Mouse (Mus musculus) ES-Bruce4 (cell line): ENCODE measurements at regions not wholly inside any gene's neighbourhood (a gene's known extent, or its start where the extent isn't known, plus 50 kb on each side); places are given as distances from the start of the nearest gene placed in this dataset.
"Not testable (repeated sequence)": the region's sequence is repeated elsewhere in the genome, so short reads cannot be mapped to it uniquely, and the experiment has no call there.

Experiments used
- H3K27ac ChIP-seq: 2 replicates; pipeline ENCODE4 v1.5.1; 2012; ENCODE audit warnings: low read length, inconsistent platforms; ENCODE audit not compliant: insufficient read depth
- H3K27me3 ChIP-seq: 2 replicates; pipeline ENCODE4 v1.6.1; 2012; ENCODE audit warnings: mild to moderate bottlenecking, low read length, inconsistent platforms; ENCODE audit not compliant: control insufficient read depth, poor library complexity, insufficient read depth, severe bottlenecking
- H3K36me3 ChIP-seq: 2 replicates; pipeline ENCODE4 v1.6.1; 2012; ENCODE audit warnings: inconsistent platforms, mild to moderate bottlenecking, low read length, moderate library complexity; ENCODE audit not compliant: control insufficient read depth, poor library complexity, insufficient read depth, severe bottlenecking
- H3K4me1 ChIP-seq: one replicate; pipeline ENCODE4 v1.8.1; 2011; ENCODE audit warnings: low read length; ENCODE audit not compliant: control insufficient read depth, insufficient read depth
- H3K4me3 ChIP-seq: 2 replicates; pipeline ENCODE4 v1.5.1; 2011; ENCODE audit warnings: low read depth, mild to moderate bottlenecking, low read length
- H3K9ac ChIP-seq: 2 replicates; pipeline ENCODE4 v1.6.1; 2012; ENCODE audit warnings: low read depth, mild to moderate bottlenecking, inconsistent platforms; ENCODE audit not compliant: poor library complexity, severe bottlenecking
- H3K9me3 ChIP-seq: replicated peaks from 2 replicates; pipeline ENCODE4 v1.6.1; 2012; ENCODE audit warnings: mild to moderate bottlenecking, low read length, inconsistent platforms; ENCODE audit not compliant: control insufficient read depth, poor library complexity, insufficient read depth, severe bottlenecking
- CTCF ChIP-seq: IDR thresholded peaks from one replicate; pipeline ENCODE4 v1.8.1; 2011; ENCODE audit warnings: low read depth, low read length
- EP300 ChIP-seq: IDR thresholded peaks from 2 replicates; pipeline ENCODE4 v1.6.1; 2011; ENCODE audit warnings: low read depth, low read length; ENCODE audit not compliant: insufficient read depth
- POLR2A ChIP-seq: IDR thresholded peaks from one replicate; pipeline ENCODE4 v1.8.1; 2011; ENCODE audit warnings: low read length; ENCODE audit not compliant: insufficient read depth

- Histone ChIP-seq H3K4me1 (no peaks in the 10 kb centered on the region), H3K27me3 (no peaks in the 10 kb centered on the region; the same call in 1 of the 2 replicates), H3K36me3 (no peaks in the 10 kb centered on the region), H3K27ac (no peak overlapping the region), H3K9me3 (no peaks in the 10 kb centered on the region), H3K4me3 (no peak overlapping the region), H3K9ac (no peak overlapping the region)
- no peak for TF ChIP-seq EP300
- no peak for TF ChIP-seq POLR2A
- no peak for TF ChIP-seq CTCF
These were observed 293.1 kb upstream of the Pdzrn3 start for GRCm38 (mm10) chr6:101670770-101671169.

DNA sequence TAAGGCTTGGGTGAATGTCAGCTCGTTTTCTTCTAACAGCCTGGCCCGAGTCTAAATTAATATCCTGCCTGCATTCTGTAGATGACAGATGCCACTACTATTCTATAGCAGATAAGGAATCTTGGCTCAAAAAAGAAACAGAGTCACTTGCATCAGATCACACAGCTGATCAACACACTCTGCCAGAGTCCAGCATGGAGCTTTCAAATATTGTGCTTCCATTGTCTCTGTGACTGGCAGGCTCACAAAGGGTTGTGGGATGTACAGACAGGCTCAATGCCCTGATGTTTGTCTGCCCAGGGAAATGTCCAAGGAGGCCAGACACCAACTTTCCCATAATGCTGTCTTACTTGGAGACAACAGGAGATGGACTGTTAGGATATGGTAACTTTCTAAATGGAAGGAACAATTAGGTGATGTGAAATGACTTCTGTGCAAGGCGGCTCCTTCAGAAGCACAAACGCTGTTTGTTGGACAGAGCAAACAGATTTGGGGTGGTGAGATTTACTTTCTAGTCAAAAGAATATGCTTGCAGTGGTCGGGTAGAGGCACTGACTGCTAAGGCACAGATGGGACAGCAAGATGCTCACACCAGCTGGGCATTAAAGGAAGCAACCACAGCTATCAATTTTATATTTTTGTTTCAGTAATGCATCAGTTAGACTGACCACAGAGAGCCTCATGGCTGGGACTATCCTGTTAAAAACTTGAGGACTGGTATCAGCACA lies 291.6 kb upstream of the Pdzrn3 start:
- TF ChIP-seq EP300 (no peak), POLR2A (no peak), CTCF (no peak)
- no peaks in the 10 kb centered on the region for H3K9me3 ChIP-seq
- no peak overlapping the region for H3K9ac ChIP-seq
- no peak overlapping the region for H3K4me3 ChIP-seq
- H3K36me3 ChIP-seq = no peaks in the 10 kb centered on the region
- no peak overlapping the region for H3K27ac ChIP-seq
- H3K4me1 ChIP-seq = no peaks in the 10 kb centered on the region
- H3K27me3 ChIP-seq = no peaks in the 10 kb centered on the region; the same call in 1 of the 2 replicates

DNA sequence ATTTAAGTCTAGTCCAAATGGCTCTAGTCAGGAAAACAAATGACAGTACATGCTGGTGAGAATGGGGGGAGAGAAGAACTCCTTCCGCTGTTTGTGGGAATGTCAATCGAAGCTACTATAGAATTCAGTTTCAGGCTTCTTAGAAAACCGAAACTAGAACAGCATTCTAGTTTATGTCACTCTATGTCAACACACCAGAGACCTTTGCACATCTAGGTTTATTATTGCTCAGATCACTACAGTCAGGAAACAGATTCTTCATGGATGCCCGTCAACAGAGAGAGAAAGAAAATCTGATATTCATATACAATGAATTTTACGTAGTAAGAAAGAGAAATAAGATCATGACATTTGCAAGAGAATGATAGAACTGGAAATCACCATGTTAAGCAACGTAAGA lies 276.7 kb upstream of the Pdzrn3 start:
- Histone ChIP-seq H3K4me1 (peaks cover 2% of the 10 kb centered on the region), H3K27ac (no peak overlapping the region), H3K9me3 (no peaks in the 10 kb centered on the region), H3K36me3 (no peaks in the 10 kb centered on the region), H3K4me3 (no peak overlapping the region), H3K9ac (no peak overlapping the region), H3K27me3 (no peaks in the 10 kb centered on the region)
- TF ChIP-seq EP300 = no peak
- TF ChIP-seq CTCF = no peak
- TF ChIP-seq POLR2A = no peak

DNA sequence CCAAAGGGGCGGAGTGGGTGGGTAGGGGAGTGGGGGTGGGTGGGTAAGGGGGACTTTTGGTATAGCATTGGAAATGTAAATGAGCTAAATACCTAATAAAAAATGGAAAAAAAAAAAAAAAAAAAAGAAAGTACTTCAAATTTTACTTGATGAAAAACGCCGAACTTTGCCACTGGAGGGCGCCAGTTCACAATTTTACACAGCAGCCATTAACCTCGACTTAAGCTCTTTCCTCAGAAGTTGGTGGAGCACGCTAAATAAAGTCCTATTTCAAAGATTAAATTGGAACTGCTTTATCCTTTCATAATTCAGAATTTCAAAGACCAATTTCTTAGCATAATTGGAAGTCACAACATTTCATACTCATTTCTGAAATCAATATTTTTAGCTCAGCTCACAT lies 272.7 kb upstream of the Pdzrn3 start:
- not testable (repeated sequence) for H3K9ac ChIP-seq, H3K27ac ChIP-seq, H3K36me3 ChIP-seq, H3K9me3 ChIP-seq, H3K27me3 ChIP-seq, H3K4me1 ChIP-seq, H3K4me3 ChIP-seq

- Histone ChIP-seq H3K4me3 (no peak overlapping the region), H3K27me3 (no peaks in the 10 kb centered on the region), H3K9me3 (no peaks in the 10 kb centered on the region), H3K4me1 (no peaks in the 10 kb centered on the region), H3K9ac (no peak overlapping the region), H3K36me3 (no peaks in the 10 kb centered on the region), H3K27ac (no peak overlapping the region)
- no peak for TF ChIP-seq EP300
- no peak for TF ChIP-seq POLR2A
- no peak for TF ChIP-seq CTCF
These were observed 239.6 kb upstream of the Pdzrn3 start for GRCm38 (mm10) chr6:101617295-101617694.

- H3K36me3 ChIP-seq = no peaks in the 10 kb centered on the region
- H3K9ac ChIP-seq = no peak overlapping the region
- H3K9me3 ChIP-seq = no peaks in the 10 kb centered on the region
- no peak for TF ChIP-seq CTCF
- no peak overlapping the region for H3K4me3 ChIP-seq
- no peaks in the 10 kb centered on the region for H3K4me1 ChIP-seq
- no peaks in the 10 kb centered on the region for H3K27me3 ChIP-seq
- no peak overlapping the region for H3K27ac ChIP-seq
These were observed 239.1 kb upstream of the Pdzrn3 start for GRCm38 (mm10) chr6:101616776-101617175.
